In the genomic region with DNA sequence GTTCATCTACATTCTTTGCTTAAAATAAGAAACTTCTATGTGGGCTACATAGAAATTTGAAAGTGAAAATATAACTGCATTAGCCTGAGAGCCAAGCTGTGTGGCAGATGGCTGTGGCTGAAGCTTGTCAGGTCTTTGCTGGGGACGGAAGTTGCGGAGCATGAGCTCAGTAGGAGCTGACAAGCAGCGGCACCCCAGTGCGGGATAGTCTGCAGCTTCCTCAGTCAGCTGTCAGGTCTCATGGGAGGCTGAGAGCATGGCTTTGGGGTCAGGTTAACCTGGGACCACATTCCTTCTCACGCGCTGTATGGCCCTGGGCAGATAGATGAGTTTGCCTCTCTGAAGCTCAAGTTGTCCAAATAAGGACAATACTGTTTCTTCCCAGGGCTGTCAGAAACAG, we compare ENCODE assay signal across 8 mouse cellular contexts. TPM values are rescaled to one million over a fixed set of nuclear protein-coding genes. Genes with fewer than 3 reads are reported as not detected.
DNase-seq lines count a peak whose midpoint lies in the region; ATAC-seq lines count a peak whose summit lies in the region.
"Had no signal": no experiment of that assay in that cellular context is flagged by ENCODE, and none has a peak within 500 bp of the region (broad histone marks: within the 10 kb centered on the region; RNA-seq: fewer than 3 reads in every experiment).

No protein-coding gene starts in this region.

- peak; percentile 47; the same call in 1 of the 2 replicates for ATAC-seq in embryonic facial prominence, embryonic 15.5 days (ENCODE audit: insufficient number of reproducible peaks, low FRiP score, low TSS enrichment, low read depth)
- ATAC-seq in megakaryocyte progenitor cell, adult 5-6 weeks (replicated peaks; ENCODE audit: poor library complexity) = no peak

- H3K4me2 ChIP-seq in embryonic facial prominence, embryonic 15.5 days (replicated peaks) = no peak overlapping the region

- 0 out of 2 replicates have a peak overlapping the region, but pooled peaks have one; percentile 34 for H3K27ac ChIP-seq in embryonic facial prominence, embryonic 15.5 days (replicated peaks)

- no peaks in the 10 kb centered on the region for H3K9me3 ChIP-seq in embryonic facial prominence, embryonic 15.5 days (replicated peaks)

- no peaks in the 10 kb centered on the region for H3K27me3 ChIP-seq in embryonic facial prominence, embryonic 15.5 days

- H3K4me1 ChIP-seq in embryonic facial prominence, embryonic 15.5 days = peaks cover 12% of the 10 kb centered on the region

- peaks cover 35% of the 10 kb centered on the region for H3K36me3 ChIP-seq in embryonic facial prominence, embryonic 15.5 days

- peak; percentile 57 to 71 for DNase-seq in layer of hippocampus, adult 18-20 months (ENCODE audit: low spot score in 2 of 2)
- no peak for DNase-seq in layer of hippocampus, adult 8-10 months (ENCODE audit: low spot score in 2 of 2)
- DNase-seq in frontal cortex, adult 2 months (ENCODE audit: extremely low spot score in 1 of 2, low spot score in 1 of 2) = peak; percentile 50 to 68
- DNase-seq in retina, embryonic 14.5 days (ENCODE audit: low spot score) = peak; percentile 21
- no peak for DNase-seq in adrenal gland, adult (ENCODE audit: inconsistent age in 2 of 2, low spot score in 1 of 2)

- H3K9ac ChIP-seq in embryonic facial prominence, embryonic 15.5 days = no peak overlapping the region

- no peak overlapping the region for H3K4me3 ChIP-seq in embryonic facial prominence, embryonic 15.5 days (replicated peaks)

- WGBS in embryonic facial prominence, embryonic 15.5 days = 51% methylated on average over 6 of the region's 6 CpGs

RNA-seq across cellular contexts. Expression of a gene that starts 37.8 kb away (rescaled TPM):
- 10 to 100 TPM; 26.4 to 33.5 TPM for total RNA-seq in layer of hippocampus, adult 18-20 months (2021)
- 10 to 100 TPM; 26.3 to 37.8 (median 30.0) TPM for total RNA-seq in layer of hippocampus, adult 8-10 months (2022)
- 23.2 and 25.0 TPM in 2 replicates for polyA plus RNA-seq in embryonic facial prominence, embryonic 15.5 days (2015; fragmentation: Nextera tagmentation; extraction: Ambion mirVana)
- 30.1 and 31.2 TPM in 2 replicates for polyA plus RNA-seq in frontal cortex, adult 2 months (2012; rRNA removed)
- 1.7 and 1.8 TPM in 2 replicates for total RNA-seq in megakaryocyte progenitor cell, adult 5-6 weeks (2015)
- total RNA-seq in megakaryocyte progenitor cell, adult 5-6 weeks (2017) = 3.2 and 3.9 TPM in 2 replicates

RNA-seq across cellular contexts. Expression of a gene that starts 37.9 kb away (rescaled TPM):
- 1 to 10 TPM; 5.8 to 7.2 TPM for total RNA-seq in layer of hippocampus, adult 18-20 months (2021)
- 1 to 10 TPM; 5.7 to 7.3 (median 6.6) TPM for total RNA-seq in layer of hippocampus, adult 8-10 months (2022)
- 18.4 and 18.5 TPM in 2 replicates for polyA plus RNA-seq in embryonic facial prominence, embryonic 15.5 days (2015; fragmentation: Nextera tagmentation; extraction: Ambion mirVana)
- 9.2 and 9.6 TPM in 2 replicates for polyA plus RNA-seq in frontal cortex, adult 2 months (2012; rRNA removed)
- total RNA-seq in megakaryocyte progenitor cell, adult 5-6 weeks (2015) = 10.4 and 12.3 TPM in 2 replicates
- total RNA-seq in megakaryocyte progenitor cell, adult 5-6 weeks (2017) = 19.7 and 25.9 TPM in 2 replicates

RNA-seq across cellular contexts. Expression of a gene that starts 40.5 kb away (rescaled TPM):
- total RNA-seq in layer of hippocampus, adult 18-20 months (2021) = 1 to 10 TPM in 1 of 2 experiments, under 1 TPM in 1; 0.89 to 1.0 TPM
- total RNA-seq in layer of hippocampus, adult 8-10 months (2022) = 1 to 10 TPM in 1 of 4 experiments, under 1 TPM in 3; 0.45 to 1.7 (median 0.72) TPM
- 0.12 and 0.53 TPM in 2 replicates for polyA plus RNA-seq in embryonic facial prominence, embryonic 15.5 days (2015; fragmentation: Nextera tagmentation; extraction: Ambion mirVana)
- 0.86 and 1.6 TPM in 2 replicates for polyA plus RNA-seq in frontal cortex, adult 2 months (2012; rRNA removed)
- 0.15 TPM in 1 of 2 replicates, not detected in the other for total RNA-seq in megakaryocyte progenitor cell, adult 5-6 weeks (2015)
- 0.34 TPM in 1 of 2 replicates, not detected in the other for total RNA-seq in megakaryocyte progenitor cell, adult 5-6 weeks (2017)

RNA-seq across cellular contexts. Expression of a gene that starts 52.8 kb away (rescaled TPM):
- total RNA-seq in layer of hippocampus, adult 18-20 months (2021) = 1 to 10 TPM; 3.2 to 4.0 TPM
- total RNA-seq in layer of hippocampus, adult 8-10 months (2022) = 1 to 10 TPM; 4.3 to 5.7 (median 5.4) TPM
- 1.1 and 1.9 TPM in 2 replicates for polyA plus RNA-seq in embryonic facial prominence, embryonic 15.5 days (2015; fragmentation: Nextera tagmentation; extraction: Ambion mirVana)
- 5.4 and 5.5 TPM in 2 replicates for polyA plus RNA-seq in frontal cortex, adult 2 months (2012; rRNA removed)
- 0.20 TPM in 2 replicates for total RNA-seq in megakaryocyte progenitor cell, adult 5-6 weeks (2015)
- total RNA-seq in megakaryocyte progenitor cell, adult 5-6 weeks (2017) = 0.42 TPM in 1 of 2 replicates, not detected in the other

RNA-seq across cellular contexts. Expression of a gene that starts 53.7 kb away (rescaled TPM):
- not detected for total RNA-seq in layer of hippocampus, adult 18-20 months (2021)
- not detected for total RNA-seq in layer of hippocampus, adult 8-10 months (2022)
- polyA plus RNA-seq in embryonic facial prominence, embryonic 15.5 days (2015; fragmentation: Nextera tagmentation; extraction: Ambion mirVana) = not detected in 2 replicates
- not detected in 2 replicates for polyA plus RNA-seq in frontal cortex, adult 2 months (2012; rRNA removed)
- not detected in 2 replicates for total RNA-seq in megakaryocyte progenitor cell, adult 5-6 weeks (2015)
- total RNA-seq in megakaryocyte progenitor cell, adult 5-6 weeks (2017) = not detected in 2 replicates
- polyA plus RNA-seq: limb, embryonic 14.5 days had no signal

Comparison
In these comparisons a context has a peak if more than half of its experiments do, and no peak if none do; other contexts are left out.
1. DNase-seq: peak in layer of hippocampus, adult 18-20 months (2 of 2), frontal cortex, adult 2 months (2 of 2) and retina, embryonic 14.5 days (single experiment); none in layer of hippocampus, adult 8-10 months (0 of 2) and adrenal gland, adult (0 of 2).
2. RNA of a gene that starts 37.8 kb away (total RNA-seq): 26.4 to 33.5 TPM in layer of hippocampus, adult 18-20 months and 26.3 to 37.8 TPM in layer of hippocampus, adult 8-10 months; 1.7 to 3.9 TPM in megakaryocyte progenitor cell, adult 5-6 weeks; every median in the first group is over 4 times any median in the second.